In the genomic region with DNA sequence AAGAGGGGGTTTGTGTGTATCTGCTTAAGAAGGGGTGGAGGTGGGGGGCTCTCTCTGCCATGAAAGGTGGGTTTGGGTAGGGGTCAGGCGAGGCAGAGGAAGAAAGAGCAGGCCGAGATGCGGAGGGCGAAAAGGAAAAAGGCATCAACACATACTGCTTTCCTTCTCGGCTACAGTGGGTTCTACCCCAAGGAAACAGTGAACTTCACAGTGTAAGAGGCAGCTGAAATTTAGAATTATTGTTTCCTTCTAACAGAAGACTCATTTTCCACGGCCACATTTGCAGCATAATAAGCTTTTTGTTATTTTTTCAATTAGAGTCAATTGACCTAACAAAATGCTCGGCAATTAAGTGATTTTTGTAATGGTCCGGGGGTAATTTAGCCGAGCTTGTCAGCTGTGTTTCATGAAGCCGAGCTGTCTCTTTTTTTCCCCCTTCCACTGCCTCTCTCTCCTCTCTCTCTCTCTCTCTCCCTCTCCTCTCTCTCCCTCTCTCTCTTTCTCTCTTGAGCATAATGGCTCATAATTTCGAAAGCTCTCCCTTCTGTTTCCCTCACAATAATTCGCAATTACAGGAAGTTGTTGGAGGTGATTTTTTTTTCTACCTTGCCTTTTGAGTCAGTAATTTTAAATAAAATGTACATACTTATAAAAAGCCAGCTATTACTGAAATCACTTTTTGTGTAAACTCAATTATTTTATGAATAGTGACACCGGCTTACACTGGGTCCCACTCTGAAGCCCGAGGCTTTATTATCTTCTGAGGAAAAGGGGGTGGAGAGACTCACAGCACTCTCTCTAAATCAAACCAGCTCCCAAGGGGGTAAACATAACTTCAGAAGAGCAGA, we compare ENCODE assay signal across 12 mouse cellular contexts.
A peak's percentile ranks its signal among the peaks of the same experiment; 100 is the strongest.
DNase-seq lines count a peak whose midpoint lies in the region; ATAC-seq lines count a peak whose summit lies in the region.
"Had no signal": no experiment of that assay in that cellular context is flagged by ENCODE, and none has a peak within 500 bp of the region (broad histone marks: within the 10 kb centered on the region; RNA-seq: fewer than 3 reads in every experiment).

No protein-coding gene starts in this region.

- H3K4me1 ChIP-seq in kidney, embryonic 14.5 days (ENCODE audit: control insufficient read depth, insufficient read depth, low read length) = peaks cover 9% of the 10 kb centered on the region; the same call in 1 of the 2 replicates
- H3K4me1 ChIP-seq in embryonic facial prominence, embryonic 12.5 days = peaks cover 18% of the 10 kb centered on the region
- H3K4me1 ChIP-seq in hindbrain, embryonic 14.5 days (replicated peaks; ENCODE audit: control insufficient read depth, insufficient read depth, low read length) = peaks cover 19% of the 10 kb centered on the region
- H3K4me1 ChIP-seq in neural tube, embryonic 14.5 days (ENCODE audit: control insufficient read depth, insufficient read depth, low read length) = peaks cover 32% of the 10 kb centered on the region; the same call in 1 of the 2 replicates
- H3K4me1 ChIP-seq: heart, embryonic 13.5 days; lung, embryonic 15.5 days had no signal

- no peak for ATAC-seq in kidney, embryonic 14.5 days (ENCODE audit: low FRiP score, low TSS enrichment)
- no peak for ATAC-seq in embryonic facial prominence, embryonic 12.5 days (ENCODE audit: insufficient number of reproducible peaks, insufficient read depth, low FRiP score, low TSS enrichment)
- ATAC-seq in hindbrain, embryonic 14.5 days (ENCODE audit: low FRiP score) = no peak; the same call in 1 of the 2 replicates
- no peak for ATAC-seq in neural tube, embryonic 14.5 days (ENCODE audit: low read depth)
- ATAC-seq: intestine, embryonic 16.5 days had no signal

- H3K9me3 ChIP-seq in kidney, embryonic 14.5 days (ENCODE audit: control insufficient read depth, low read length) = no peaks in the 10 kb centered on the region
- no peaks in the 10 kb centered on the region for H3K9me3 ChIP-seq in embryonic facial prominence, embryonic 12.5 days
- no peaks in the 10 kb centered on the region for H3K9me3 ChIP-seq in hindbrain, embryonic 14.5 days (ENCODE audit: control insufficient read depth, low read length)
- H3K9me3 ChIP-seq in neural tube, embryonic 14.5 days (ENCODE audit: control insufficient read depth, low read length) = no peaks in the 10 kb centered on the region
- H3K9me3 ChIP-seq: heart, embryonic 13.5 days; lung, embryonic 15.5 days had no signal

- H3K27ac ChIP-seq in kidney, embryonic 14.5 days (ENCODE audit: low read depth, low read length) = no peak overlapping the region
- H3K27ac ChIP-seq in embryonic facial prominence, embryonic 12.5 days = peak overlapping the region; percentile 50; the same call in 1 of the 2 replicates
- H3K27ac ChIP-seq in hindbrain, embryonic 14.5 days = peak overlapping the region; percentile 49
- peak overlapping the region; percentile 55; the same call in 1 of the 2 replicates for H3K27ac ChIP-seq in neural tube, embryonic 14.5 days (ENCODE audit: low read depth, low read length)
- H3K27ac ChIP-seq: heart, embryonic 13.5 days; lung, embryonic 15.5 days had no signal

- 0 out of 2 replicates have a peak overlapping the region, but pooled peaks have one; percentile 2 for H3K4me2 ChIP-seq in kidney, embryonic 14.5 days (replicated peaks; ENCODE audit: low read depth, low read length)
- peak overlapping the region; percentile 24 for H3K4me2 ChIP-seq in embryonic facial prominence, embryonic 12.5 days (replicated peaks)
- no peak overlapping the region for H3K4me2 ChIP-seq in hindbrain, embryonic 14.5 days (replicated peaks)
- peak overlapping the region; percentile 12; the same call in 1 of the 2 replicates for H3K4me2 ChIP-seq in neural tube, embryonic 14.5 days (ENCODE audit: low read depth, low read length)
- H3K4me2 ChIP-seq: heart, embryonic 13.5 days; lung, embryonic 15.5 days had no signal

- WGBS in kidney, embryonic 14.5 days = 30% methylated on average over 14 of the region's 14 CpGs
- 17% methylated on average over 14 of the region's 14 CpGs for WGBS in embryonic facial prominence, embryonic 12.5 days
- WGBS in hindbrain, embryonic 14.5 days = 35% methylated on average over 14 of the region's 14 CpGs
- 13% methylated on average over 14 of the region's 14 CpGs for WGBS in neural tube, embryonic 14.5 days

- H3K9ac ChIP-seq in kidney, embryonic 14.5 days (ENCODE audit: low read depth, low read length) = no peak overlapping the region
- H3K9ac ChIP-seq in embryonic facial prominence, embryonic 12.5 days = no peak overlapping the region
- H3K9ac ChIP-seq in hindbrain, embryonic 14.5 days = 0 out of 2 replicates have a peak overlapping the region, but pooled peaks have one; percentile 11
- H3K9ac ChIP-seq in neural tube, embryonic 14.5 days (replicated peaks; ENCODE audit: low read depth, low read length) = no peak overlapping the region
- H3K9ac ChIP-seq: heart, embryonic 13.5 days; lung, embryonic 15.5 days had no signal

- DNase-seq in kidney, adult 8-10 months = no peak
- DNase-seq in hindbrain, embryonic 14.5 days (ENCODE audit: low spot score) = no peak
- DNase-seq in frontal cortex, postnatal 10 days (ENCODE audit: low spot score in 2 of 2) = no peak
- no peak for DNase-seq in adrenal gland, adult 18-20 months (ENCODE audit: low spot score in 2 of 2)
- DNase-seq in lung, postnatal 10 days = no peak

- H3K27me3 ChIP-seq in kidney, embryonic 14.5 days (ENCODE audit: control insufficient read depth, insufficient read depth, low read length) = no peaks in the 10 kb centered on the region
- no peaks in the 10 kb centered on the region for H3K27me3 ChIP-seq in embryonic facial prominence, embryonic 12.5 days
- no peaks in the 10 kb centered on the region for H3K27me3 ChIP-seq in hindbrain, embryonic 14.5 days (ENCODE audit: control insufficient read depth, insufficient read depth, low read length)
- H3K27me3 ChIP-seq in neural tube, embryonic 14.5 days (ENCODE audit: control insufficient read depth, insufficient read depth, low read length) = no peaks in the 10 kb centered on the region
- H3K27me3 ChIP-seq: lung, embryonic 15.5 days had no signal

- H3K4me3 ChIP-seq in kidney, embryonic 14.5 days (ENCODE audit: low read length) = no peak overlapping the region
- H3K4me3 ChIP-seq in embryonic facial prominence, embryonic 12.5 days = no peak overlapping the region
- no peak overlapping the region for H3K4me3 ChIP-seq in hindbrain, embryonic 14.5 days (replicated peaks; ENCODE audit: low read length)
- H3K4me3 ChIP-seq in neural tube, embryonic 14.5 days (ENCODE audit: low read depth, low read length) = no peak overlapping the region
- H3K4me3 ChIP-seq: heart, embryonic 13.5 days; lung, embryonic 15.5 days had no signal

- H3K36me3 ChIP-seq in kidney, embryonic 14.5 days (ENCODE audit: control insufficient read depth, insufficient read depth, low read length) = no peaks in the 10 kb centered on the region
- no peaks in the 10 kb centered on the region for H3K36me3 ChIP-seq in embryonic facial prominence, embryonic 12.5 days
- H3K36me3 ChIP-seq in hindbrain, embryonic 14.5 days (replicated peaks; ENCODE audit: control insufficient read depth, insufficient read depth) = no peaks in the 10 kb centered on the region
- H3K36me3 ChIP-seq in neural tube, embryonic 14.5 days (ENCODE audit: control insufficient read depth, insufficient read depth, low read length) = no peaks in the 10 kb centered on the region
- H3K36me3 ChIP-seq: G1E; heart, embryonic 13.5 days; lung, embryonic 15.5 days had no signal
